Mouse (Mus musculus) MEL (cell line): Measurements from ENCODE around the gene Rapgef6. TPM values are rescaled to one million over a fixed set of nuclear protein-coding genes. Genes with fewer than 3 reads are reported as not detected.

Experiments used
- DNase-seq: peaks from one replicate; pipeline ENCODE4 v3.0.0; 2011; ENCODE audit warnings: low read depth, low spot score
- H3K27ac ChIP-seq: 2 replicates; pipeline ENCODE4 v1.5.1; 2012; ENCODE audit warnings: low read depth, mild to moderate bottlenecking, control low read depth, low read length, moderate library complexity; ENCODE audit not compliant: control insufficient read depth
- H3K27me3 ChIP-seq, 2 experiments: fragments of 150-350 bp in 1 of 2; sonication (generic) in 1 of 2; 2 replicates each; pipeline ENCODE4 v1.6.1; 2012; ENCODE audit warnings: low read length in 2 of 2, mild to moderate bottlenecking in 2 of 2, improper control_type of control experiment in 1 of 2, moderate library complexity in 1 of 2; ENCODE audit not compliant: insufficient read depth in 2 of 2, control insufficient read depth in 1 of 2
- H3K36me3 ChIP-seq, 2 experiments: 2 replicates each; pipeline ENCODE4 v1.6.1; 2012 to 2014; ENCODE audit warnings: low read length in 2 of 2, improper control_type of control experiment in 1 of 2, inconsistent platforms in 1 of 2, mild to moderate bottlenecking in 1 of 2; ENCODE audit not compliant: insufficient read depth in 2 of 2, control insufficient read depth in 1 of 2
- H3K4me1 ChIP-seq, 2 experiments: fragments of 150-350 bp in 1 of 2; sonication (generic) in 1 of 2; 2 replicates each; pipeline ENCODE4 v1.6.1; 2012; ENCODE audit warnings: low read length in 2 of 2, improper control_type of control experiment in 1 of 2, mild to moderate bottlenecking in 1 of 2; ENCODE audit not compliant: insufficient read depth in 2 of 2, control insufficient read depth in 1 of 2
- H3K4me3 ChIP-seq, 2 experiments: fragments of 150-350 bp in 1 of 2; sonication (generic) in 1 of 2; 2 replicates each; pipeline ENCODE4 v1.5.1; 2012; ENCODE audit warnings: low read depth in 2 of 2, low read length in 2 of 2, mild to moderate bottlenecking in 2 of 2, moderate library complexity in 2 of 2, control low read depth in 1 of 2, improper control_type of control experiment in 1 of 2; ENCODE audit not compliant: control insufficient read depth in 1 of 2, insufficient read depth in 1 of 2
- H3K79me2 ChIP-seq: 2 replicates; pipeline ENCODE4 v1.6.1; 2012; ENCODE audit warnings: mild to moderate bottlenecking, low read length, moderate library complexity; ENCODE audit not compliant: control insufficient read depth, poor library complexity, insufficient read depth
- H3K9ac ChIP-seq: 2 replicates; pipeline ENCODE4 v1.6.1; 2012; ENCODE audit warnings: low read depth, mild to moderate bottlenecking, control low read depth, low read length, moderate library complexity; ENCODE audit not compliant: control insufficient read depth, poor library complexity, severe bottlenecking
- H3K9me3 ChIP-seq: fragments of 150-350 bp; sonication (generic); replicated peaks from 2 replicates; pipeline ENCODE4 v1.6.1; 2012; ENCODE audit warnings: mild to moderate bottlenecking, low read length, improper control_type of control experiment, moderate library complexity; ENCODE audit not compliant: insufficient read depth
- BHLHE40 ChIP-seq: IDR thresholded peaks from 2 replicates; pipeline ENCODE4 v1.6.1; 2012; ENCODE audit warnings: low read depth, mild to moderate bottlenecking, inconsistent platforms, low read length, improper control_type of control experiment, borderline replicate concordance
- CHD2 ChIP-seq: IDR thresholded peaks from 2 replicates; pipeline ENCODE4 v1.6.1; 2011; ENCODE audit warnings: low read length, improper control_type of control experiment
- CTCF ChIP-seq, 3 experiments: IDR thresholded peaks in 2 of 3; conservative IDR thresholded peaks in 1 of 3; 2 replicates each; pipeline ENCODE4 v1.5.1; 2011 to 2012; ENCODE audit warnings: low read length in 3 of 3, low read depth in 2 of 3, mild to moderate bottlenecking in 2 of 3, improper control_type of control experiment in 1 of 3, inconsistent platforms in 1 of 3, mixed read lengths in 1 of 3, moderate library complexity in 1 of 3; ENCODE audit not compliant: control insufficient read depth in 1 of 3, insufficient read depth in 1 of 3, poor library complexity in 1 of 3, severe bottlenecking in 1 of 3
- E2F4 ChIP-seq: IDR thresholded peaks from 2 replicates; pipeline ENCODE4 v1.6.1; 2011; ENCODE audit warnings: low read depth, low read length, improper control_type of control experiment, borderline replicate concordance
- ELF1 ChIP-seq: IDR thresholded peaks from 2 replicates; pipeline ENCODE4 v1.6.1; 2014; ENCODE audit warnings: low read depth, mild to moderate bottlenecking, inconsistent platforms, low read length, improper control_type of control experiment, moderate library complexity
- ETS1 ChIP-seq: IDR thresholded peaks from 2 replicates; pipeline ENCODE4 v1.6.1; 2012; ENCODE audit warnings: low read depth, mild to moderate bottlenecking, inconsistent platforms, low read length, improper control_type of control experiment, moderate library complexity
- KAT2A ChIP-seq: conservative IDR thresholded peaks from 2 replicates; pipeline ENCODE4 v1.6.1; 2012; ENCODE audit warnings: low read depth, low read length, improper control_type of control experiment, inconsistent platforms
- MAFK ChIP-seq: IDR thresholded peaks from 2 replicates; pipeline ENCODE4 v1.6.1; 2011; ENCODE audit warnings: low read depth, mild to moderate bottlenecking, low read length, improper control_type of control experiment, borderline replicate concordance
- MAX ChIP-seq: IDR thresholded peaks from 2 replicates; pipeline ENCODE4 v1.6.1; 2011; ENCODE audit warnings: low read length, improper control_type of control experiment
- MAZ ChIP-seq: IDR thresholded peaks from 2 replicates; pipeline ENCODE4 v1.6.1; 2012; ENCODE audit warnings: low read depth, mild to moderate bottlenecking, inconsistent platforms, low read length, improper control_type of control experiment
- MYB ChIP-seq: IDR thresholded peaks from 2 replicates; pipeline ENCODE4 v1.6.1; 2011; ENCODE audit warnings: mild to moderate bottlenecking, low read depth, low read length, improper control_type of control experiment
- MYC ChIP-seq: IDR thresholded peaks from 2 replicates; pipeline ENCODE4 v1.6.1; 2011; ENCODE audit warnings: low read depth, mild to moderate bottlenecking, low read length, improper control_type of control experiment, moderate library complexity
- NELFE ChIP-seq: IDR thresholded peaks from 2 replicates; pipeline ENCODE4 v1.6.1; 2011; ENCODE audit warnings: low read depth, low read length, improper control_type of control experiment
- POLR2AphosphoS2 ChIP-seq: IDR thresholded peaks from 2 replicates; pipeline ENCODE4 v1.6.1; 2011; ENCODE audit warnings: low read length, improper control_type of control experiment
- POLR2AphosphoS5 ChIP-seq: IDR thresholded peaks from 2 replicates; pipeline ENCODE4 v1.6.1; 2012; ENCODE audit warnings: low read depth, borderline replicate concordance, mild to moderate bottlenecking, inconsistent platforms, low read length, moderate library complexity, mixed read lengths
- SIN3A ChIP-seq: IDR thresholded peaks from 2 replicates; pipeline ENCODE4 v1.6.1; 2012; ENCODE audit warnings: low read length, improper control_type of control experiment, inconsistent platforms
- UBTF ChIP-seq: IDR thresholded peaks from 2 replicates; pipeline ENCODE4 v1.6.1; 2012; ENCODE audit warnings: low read depth, mild to moderate bottlenecking, inconsistent platforms, low read length, improper control_type of control experiment, moderate library complexity, borderline replicate concordance; ENCODE audit not compliant: insufficient read depth
- USF1 ChIP-seq: IDR thresholded peaks from 2 replicates; pipeline ENCODE4 v1.6.1; 2014; ENCODE audit warnings: low read depth, mild to moderate bottlenecking, inconsistent platforms, low read length, improper control_type of control experiment, moderate library complexity
- USF2 ChIP-seq, 2 experiments: IDR thresholded peaks; 2 replicates each; pipeline ENCODE4 v1.6.1; 2011 to 2012; ENCODE audit warnings: improper control_type of control experiment in 2 of 2, low read length in 2 of 2, borderline replicate concordance in 1 of 2, inconsistent platforms in 1 of 2, low read depth in 1 of 2, mild to moderate bottlenecking in 1 of 2; ENCODE audit not compliant: insufficient read depth in 1 of 2
- ZC3H11A ChIP-seq: IDR thresholded peaks from 2 replicates; pipeline ENCODE4 v1.6.1; 2012; ENCODE audit warnings: low read depth, mild to moderate bottlenecking, inconsistent platforms, low read length, improper control_type of control experiment
- ZKSCAN1 ChIP-seq: IDR thresholded peaks from 2 replicates; pipeline ENCODE4 v1.6.1; 2012; ENCODE audit warnings: low read depth, mild to moderate bottlenecking, inconsistent platforms, low read length, improper control_type of control experiment, moderate library complexity
- ZMIZ1 ChIP-seq: IDR thresholded peaks from 2 replicates; pipeline ENCODE4 v1.6.1; 2012; ENCODE audit warnings: low read depth, mild to moderate bottlenecking, inconsistent platforms, low read length, improper control_type of control experiment, moderate library complexity
- polyA plus RNA-seq, 2 experiments: library from polyadenylated mRNA; stranded (reverse) in 1 of 2; unstranded in 1 of 2; fragments of >175 nt in 1 of 2; fragments of >200 nt in 1 of 2; gene quantifications; 2 replicates each; pipeline versions ENCODE4 v1.2.1 to v1.2.4; 2012; ENCODE audit warnings: low replicate concordance in 2 of 2, low read depth in 1 of 2; ENCODE audit not compliant: insufficient read length in 2 of 2, insufficient read depth in 1 of 2, missing spikeins in 1 of 2
- total RNA-seq: library from RNA; depleted of rRNA; stranded (reverse); fragments of 300-350 nt; gene quantifications from 2 replicates; pipeline ENCODE4 v1.2.3, GENCODE M21; 2012

Gene Rapgef6
- total and polyA plus RNA-seq, 3 experiments = 21.1 to 31.8 TPM; not detected in 1

- no peak for TF ChIP-seq POLR2AphosphoS2
- TF ChIP-seq USF2 (IDR thresholded peaks at IDR 0.05; ENCODE audit: borderline replicate concordance in 1 of 2, insufficient read depth in 1 of 2, low read depth in 1 of 2, low read length in 2 of 2) = no peak
- TF ChIP-seq UBTF = no peak
- peak; percentile 63; the same call in 1 of the 2 replicates for TF ChIP-seq MYC
- TF ChIP-seq ZMIZ1 = no peak
- no peak for TF ChIP-seq CHD2
- TF ChIP-seq, all 39 proteins: peak for 6
Observed at GRCm38 (mm10) chr11:54478414-54478813, 44.2 kb upstream of the Rapgef6 start (continued).

DNA sequence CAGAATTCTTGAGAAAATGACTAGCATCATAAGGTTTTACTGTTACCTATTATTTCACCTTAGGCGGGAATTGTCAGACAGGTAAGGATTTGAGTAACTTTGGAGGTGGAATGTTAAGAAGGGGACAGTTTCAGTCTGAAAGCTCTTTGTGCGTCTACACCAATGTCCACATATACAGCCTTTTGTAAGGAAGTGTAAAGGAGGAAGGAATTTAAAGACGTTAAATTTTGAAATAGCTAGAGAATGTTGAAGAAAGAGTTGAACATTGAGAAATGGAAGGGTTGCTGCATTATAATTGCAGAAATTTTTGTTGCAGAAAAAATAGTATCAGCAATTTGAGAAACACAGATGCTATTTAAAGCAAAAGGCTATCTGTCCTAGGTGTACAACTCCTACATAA, 36.6 kb upstream of the Rapgef6 start:
- H3K4me1 ChIP-seq = no peaks in the 10 kb centered on the region
- no peaks in the 10 kb centered on the region for H3K27me3 ChIP-seq
- H3K27ac ChIP-seq = no peak overlapping the region
- H3K9ac ChIP-seq = no peak overlapping the region
- H3K36me3 ChIP-seq = peaks cover 2 to 45% of the 10 kb centered on the region in 2 experiments; a peak in 3 of 4 replicates
- no peaks in the 10 kb centered on the region for H3K79me2 ChIP-seq
- H3K4me3 ChIP-seq = no peak overlapping the region
- TF ChIP-seq MYC (no peak), MYB (no peak), BHLHE40 (no peak), MAX (no peak), ZMIZ1 (no peak), MAFK (no peak), ZC3H11A (no peak), MAZ (no peak), ELF1 (no peak), E2F4 (no peak), ETS1 (no peak), KAT2A (no peak), CTCF (IDR thresholded peaks at IDR 0.05 in 2 of 3, conservative IDR thresholded peaks at IDR 0.05 in 1 of 3; ENCODE audit: control insufficient read depth in 1 of 3, insufficient read depth in 1 of 3, low read depth in 2 of 3, low read length in 3 of 3, poor library complexity in 1 of 3, severe bottlenecking in 1 of 3) (no peak), ZKSCAN1 (no peak), SIN3A (no peak), UBTF (no peak), USF1 (no peak), POLR2AphosphoS5 (no peak), NELFE (no peak)
- DNase-seq = no peak
- H3K9me3 ChIP-seq = no peaks in the 10 kb centered on the region
